Mouse (Mus musculus) mesoderm, embryonic 11.5 days (tissue): ENCODE measurements at regions not wholly inside any gene's neighbourhood (a gene's known extent, or its start where the extent isn't known, plus 50 kb on each side); places are given as distances from the start of the nearest gene placed in this dataset.

Source experiments
- DNase-seq: peaks from one replicate; pipeline ENCODE4 v3.0.0-alpha.2; 2012; ENCODE audit warnings: low read depth, low spot score

GRCm38 (mm10) chr15:51103948-51104347, 2780.8 kb upstream of the Gm7489 start:
- no peak for DNase-seq

GRCm38 (mm10) chr15:51104362-51104761, 2780.3 kb upstream of the Gm7489 start:
- peak; percentile 61 for DNase-seq

- DNase-seq, result no peak
Measured at GRCm38 (mm10) chr15:51104796-51105195, 2779.9 kb upstream of the Gm7489 start.

GRCm38 (mm10) chr15:51105359-51106008, 2779.2 kb upstream of the Gm7489 start:
- DNase-seq, result peak; percentile 23

- DNase-seq, result no peak
Measured at GRCm38 (mm10) chr15:51110186-51110585, 2774.5 kb upstream of the Gm7489 start.

- no peak for DNase-seq
Measured at GRCm38 (mm10) chr15:51125896-51126295, 2758.8 kb upstream of the Gm7489 start.

- DNase-seq, result no peak
Measured at GRCm38 (mm10) chr15:51131017-51131416, 2753.7 kb upstream of the Gm7489 start.

- no peak for DNase-seq
Measured at GRCm38 (mm10) chr15:51136121-51136520, 2748.6 kb upstream of the Gm7489 start.

GRCm38 (mm10) chr15:51139507-51139906, 2745.2 kb upstream of the Gm7489 start:
- no peak for DNase-seq

GRCm38 (mm10) chr15:51173976-51174620, 2710.6 kb upstream of the Gm7489 start:
- DNase-seq, result peak; percentile 12

- no peak for DNase-seq
Measured at GRCm38 (mm10) chr15:51176466-51176865, 2708.2 kb upstream of the Gm7489 start.

GRCm38 (mm10) chr15:51189134-51189533, 2695.6 kb upstream of the Gm7489 start:
- DNase-seq, result no peak

- DNase-seq, result no peak
Measured at GRCm38 (mm10) chr15:51197466-51198158, 2687.1 kb upstream of the Gm7489 start.

GRCm38 (mm10) chr15:51203351-51203750, 2681.4 kb upstream of the Gm7489 start:
- no peak for DNase-seq

- DNase-seq, result no peak
Measured at GRCm38 (mm10) chr15:51206050-51206449, 2678.7 kb upstream of the Gm7489 start.

- DNase-seq, result no peak
Measured at GRCm38 (mm10) chr15:51206773-51207172, 2677.9 kb upstream of the Gm7489 start.

GRCm38 (mm10) chr15:51234873-51235272, 2649.8 kb upstream of the Gm7489 start:
- DNase-seq, result no peak

GRCm38 (mm10) chr15:51244596-51244995, 2640.1 kb upstream of the Gm7489 start:
- no peak for DNase-seq

GRCm38 (mm10) chr15:51247259-51247658, 2637.4 kb upstream of the Gm7489 start:
- no peak for DNase-seq

- DNase-seq, result no peak
Measured at GRCm38 (mm10) chr15:51248034-51248788, 2636.5 kb upstream of the Gm7489 start.

GRCm38 (mm10) chr15:51248789-51249040, 2636.0 kb upstream of the Gm7489 start:
- no peak for DNase-seq

- no peak for DNase-seq
Measured at GRCm38 (mm10) chr15:51254143-51254542, 2630.6 kb upstream of the Gm7489 start.
